Mouse (Mus musculus): Measurements from ENCODE around the gene Zfp93.

Zfp93 gene

DNA sequence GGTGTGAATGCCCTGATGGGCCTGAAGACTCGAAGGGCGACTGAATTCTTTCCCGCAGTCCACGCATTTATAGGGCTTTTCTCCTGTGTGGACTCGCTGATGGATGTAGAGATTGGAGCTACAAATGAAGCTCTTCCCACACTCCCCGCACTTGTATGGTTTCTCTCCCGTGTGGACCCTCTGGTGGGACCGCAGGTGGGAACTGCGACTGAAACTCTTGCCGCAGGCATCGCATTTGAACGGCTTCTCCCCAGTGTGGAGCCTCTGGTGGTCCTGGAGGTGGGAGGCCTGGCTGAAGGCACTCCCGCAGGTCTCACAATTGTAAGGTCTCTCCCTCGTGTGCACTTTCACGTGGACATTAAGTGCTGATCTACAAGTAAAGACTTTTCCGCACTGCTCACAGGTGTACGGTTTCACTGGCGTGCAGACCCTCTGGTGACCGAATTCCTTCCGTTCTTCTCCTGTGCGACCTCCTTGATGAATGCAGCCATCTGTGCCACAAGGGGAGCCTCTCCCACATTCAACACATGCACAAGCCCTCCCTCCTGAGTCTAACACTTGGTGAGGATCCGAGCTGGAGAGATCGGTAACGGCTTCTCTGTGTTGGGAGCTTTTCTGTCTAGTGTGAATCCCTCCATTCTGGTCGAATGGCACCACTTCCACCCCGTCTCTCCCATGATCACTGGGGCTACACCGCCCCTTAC, 21.3 kb downstream of the Zfp93 start:
- no peak for DNase-seq (ENCODE audit: low spot score)

DNA sequence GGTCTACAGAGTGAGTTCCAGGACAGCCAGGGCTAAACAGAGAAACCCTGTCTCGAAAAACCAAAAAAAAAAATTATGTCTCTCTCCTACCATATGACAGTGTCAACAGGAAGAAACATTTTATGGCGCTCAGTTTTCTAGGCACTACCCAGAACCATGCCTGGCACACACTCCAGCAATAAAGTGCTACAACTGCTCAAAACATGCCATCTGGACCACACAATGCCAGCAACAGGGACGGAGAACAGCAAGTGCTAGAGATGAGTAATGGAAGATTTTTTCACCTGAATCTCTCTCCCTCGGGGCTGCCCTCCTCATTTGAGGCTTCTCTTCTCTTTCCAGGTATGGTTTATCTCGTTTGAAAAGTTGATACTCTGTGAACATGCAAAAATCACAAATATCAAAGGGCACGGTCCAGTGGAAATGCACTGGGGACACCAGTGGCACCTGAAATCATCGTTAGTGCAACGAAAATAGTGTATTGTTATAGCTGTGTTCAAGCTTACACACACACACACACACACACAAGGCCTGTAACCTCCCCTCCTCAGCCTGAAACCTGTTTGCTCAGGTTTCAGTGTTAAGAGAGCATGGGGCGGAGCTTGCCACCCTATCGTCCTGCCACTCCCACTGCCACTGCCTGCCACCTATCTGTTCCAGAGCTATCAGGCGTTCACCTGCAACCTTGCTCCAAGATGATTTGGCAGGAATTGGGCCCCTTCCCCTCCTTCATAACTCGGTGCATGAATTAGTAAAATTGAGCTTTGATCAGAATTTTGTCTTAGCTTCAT, 23.0 kb downstream of the Zfp93 start:
- no peak for DNase-seq (ENCODE audit: low spot score)

DNA sequence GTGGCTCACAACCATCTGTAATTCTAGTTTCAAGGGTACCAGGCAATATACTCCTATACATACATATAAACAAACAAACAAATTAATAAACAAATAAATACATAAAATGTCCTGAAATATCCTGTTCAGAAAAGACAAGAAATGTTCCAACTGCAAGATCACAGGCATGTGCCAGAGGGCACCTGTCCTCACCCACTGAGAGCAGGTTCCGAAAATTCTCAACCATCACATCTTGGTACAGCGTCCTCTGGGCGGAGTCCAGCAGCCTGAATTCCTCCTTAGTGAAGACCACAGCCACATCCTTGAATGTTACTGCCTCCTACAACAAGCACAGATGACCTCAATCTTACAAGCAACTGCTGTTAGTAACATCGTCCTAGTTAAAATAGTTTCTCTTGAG, 24.5 kb downstream of the Zfp93 start:
- DNase-seq (ENCODE audit: low spot score), result no peak

DNA sequence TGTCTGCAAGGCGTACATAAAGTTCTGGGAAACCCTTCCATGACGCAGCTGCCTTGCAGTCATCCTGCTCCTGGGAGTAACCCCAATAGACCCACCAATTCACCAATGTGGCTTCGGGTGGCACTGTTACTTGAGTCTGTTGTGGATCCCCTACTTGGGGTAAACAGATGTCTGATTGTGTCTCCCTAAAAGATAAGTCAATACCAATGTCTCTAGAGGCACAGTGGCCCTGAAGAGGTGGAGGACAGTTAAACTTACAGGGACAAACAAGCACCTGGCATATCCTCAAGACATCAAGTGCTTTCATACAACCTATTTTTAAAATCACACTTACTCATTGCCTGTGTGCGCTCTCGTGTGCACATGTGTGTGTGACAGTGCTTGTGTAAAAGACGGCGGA, 25.2 kb downstream of the Zfp93 start:
- DNase-seq (ENCODE audit: low spot score), result no peak

DNA sequence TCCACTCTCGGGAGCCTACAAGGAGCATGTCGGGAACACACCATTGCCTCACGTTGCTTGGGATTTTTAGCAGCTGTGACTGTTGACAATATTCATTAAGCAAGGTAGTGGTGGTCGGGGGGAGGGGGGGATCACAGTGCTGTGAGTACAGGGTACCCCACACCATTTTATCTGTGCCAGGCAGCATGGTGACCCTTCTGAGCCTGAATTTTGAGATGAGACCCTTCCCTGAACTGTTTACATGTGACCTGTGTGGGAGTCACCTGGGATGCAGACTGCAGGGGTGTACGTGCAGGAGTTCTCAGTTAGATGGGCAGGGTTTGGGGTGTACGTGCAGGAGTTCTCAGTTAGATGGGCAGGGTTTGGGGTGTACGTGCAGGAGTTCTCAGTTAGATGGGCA, 26.2 kb downstream of the Zfp93 start:
- no peak for DNase-seq (ENCODE audit: low spot score)

DNA sequence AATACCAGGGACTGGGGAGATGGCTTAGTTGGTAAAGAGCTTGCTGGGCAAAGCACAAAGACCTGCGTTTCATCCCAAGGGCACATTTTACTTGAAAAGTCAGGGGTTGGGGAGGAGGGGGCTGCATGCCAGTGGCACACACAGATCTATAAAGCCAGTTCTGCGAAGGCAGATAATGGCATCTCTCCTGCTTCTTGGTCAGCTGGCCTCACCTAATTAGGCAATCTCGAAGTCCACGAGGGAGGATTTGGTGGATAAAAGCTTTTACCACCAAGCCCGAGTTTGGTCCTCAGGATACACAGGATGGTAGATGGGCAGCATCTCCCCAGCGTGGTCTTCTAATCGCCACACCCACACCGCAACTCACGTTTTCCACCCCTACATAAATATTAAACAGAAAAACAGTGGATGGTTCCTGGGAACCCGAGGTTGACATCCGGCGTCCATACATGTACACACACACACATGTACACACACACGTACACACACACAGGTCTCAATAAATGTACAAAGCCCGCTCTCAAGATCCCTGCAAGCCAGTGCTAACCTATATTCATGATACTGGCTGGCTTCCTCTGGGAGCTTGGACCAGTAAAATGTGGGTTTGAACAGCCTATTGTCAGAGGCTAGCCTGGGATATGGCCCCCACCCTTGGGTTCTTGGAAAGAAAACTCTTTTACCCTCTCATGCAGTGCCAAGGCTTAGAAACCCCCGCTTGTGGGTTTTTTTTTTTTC, 27.3 kb downstream of the Zfp93 start:
- no peak for DNase-seq (ENCODE audit: low spot score)

DNA sequence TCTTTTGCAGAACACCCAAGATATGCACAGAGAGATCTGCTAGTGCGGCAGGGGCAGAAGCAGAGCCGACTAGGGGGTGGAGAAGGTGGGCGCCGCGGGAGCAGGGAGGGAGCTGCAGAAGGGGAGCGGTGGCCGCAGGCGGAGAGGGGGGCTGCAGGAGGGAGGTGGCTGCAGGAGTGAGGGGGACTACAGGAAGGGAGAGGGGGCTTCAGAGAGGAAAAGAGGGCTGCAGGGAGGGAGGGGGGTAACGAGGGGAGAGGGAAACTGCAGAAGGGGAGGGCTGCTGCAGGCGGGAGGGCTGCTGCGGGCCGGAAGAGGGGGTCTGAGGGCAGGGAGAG, 28.4 kb downstream of the Zfp93 start:
- DNase-seq (ENCODE audit: low spot score), result no peak

DNA sequence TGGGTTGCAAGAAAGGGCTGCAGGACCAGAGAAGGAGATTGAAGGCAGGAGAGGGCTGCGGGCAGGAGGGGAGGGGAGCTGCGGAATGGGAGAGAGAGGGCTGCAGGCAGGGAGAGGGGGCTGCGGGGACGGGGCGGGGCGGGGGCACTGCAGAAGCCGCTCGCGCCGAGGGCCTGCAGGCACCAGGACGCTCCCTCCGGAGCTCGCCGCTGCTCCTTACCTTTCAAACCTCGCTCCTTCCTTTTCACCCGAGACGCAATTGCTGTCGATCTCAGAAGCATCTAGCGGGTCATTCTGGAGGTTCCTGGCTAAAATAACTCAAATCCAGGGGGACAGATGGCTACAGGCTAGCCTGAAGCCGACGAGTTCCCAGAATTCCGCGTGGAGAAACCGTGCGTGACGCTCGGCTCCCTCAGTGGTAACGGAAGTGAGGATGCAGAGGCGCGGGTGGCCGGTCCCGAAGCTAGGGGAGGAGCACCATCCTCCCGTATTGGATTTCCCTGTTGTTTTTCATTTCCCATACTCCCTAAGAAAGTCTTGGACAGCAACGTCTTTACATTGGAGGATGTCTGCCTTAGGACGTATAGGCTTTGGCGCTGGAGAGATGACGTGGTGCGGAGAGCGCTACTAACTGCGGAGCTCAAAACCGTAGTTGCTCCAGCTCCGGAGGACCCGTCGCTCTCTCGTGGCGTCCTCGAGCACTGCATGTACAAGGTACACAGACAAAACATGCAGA, 28.9 kb downstream of the Zfp93 start:
- DNase-seq (ENCODE audit: low spot score), result peak; percentile 95

DNA sequence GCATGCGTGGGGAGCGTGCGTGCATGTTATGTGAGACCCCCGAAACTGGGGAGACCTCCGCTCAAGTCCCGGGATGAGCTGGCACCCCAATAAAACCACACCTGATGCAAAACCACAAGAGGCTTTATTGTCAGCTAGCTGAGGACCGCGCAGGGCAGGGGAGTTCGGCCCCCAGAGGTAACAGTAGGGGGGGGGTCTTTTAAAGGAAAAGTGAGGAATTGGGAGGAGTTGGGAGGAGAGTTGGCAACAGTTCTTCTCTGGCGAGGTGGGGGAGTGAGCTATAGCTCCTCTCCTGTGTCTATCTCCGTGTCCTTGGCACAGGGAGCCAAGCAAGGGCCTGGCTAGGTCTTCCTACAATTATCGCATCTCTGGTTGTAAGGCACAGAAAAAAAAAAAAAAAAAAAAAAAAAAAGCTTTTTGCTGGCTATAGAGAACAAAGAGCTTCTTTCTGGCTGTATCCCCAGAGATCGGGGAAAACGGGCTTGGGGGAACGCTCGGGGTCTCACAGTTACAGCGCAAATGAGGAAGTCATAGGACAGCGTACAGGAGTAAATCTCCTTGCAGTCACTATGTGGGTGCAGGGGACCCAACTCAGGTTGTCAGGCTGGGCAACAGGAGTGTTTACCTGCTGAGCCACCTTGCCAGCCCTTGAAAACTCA, 29.7 kb downstream of the Zfp93 start:
- DNase-seq (ENCODE audit: low spot score), result peak; percentile 36

DNA sequence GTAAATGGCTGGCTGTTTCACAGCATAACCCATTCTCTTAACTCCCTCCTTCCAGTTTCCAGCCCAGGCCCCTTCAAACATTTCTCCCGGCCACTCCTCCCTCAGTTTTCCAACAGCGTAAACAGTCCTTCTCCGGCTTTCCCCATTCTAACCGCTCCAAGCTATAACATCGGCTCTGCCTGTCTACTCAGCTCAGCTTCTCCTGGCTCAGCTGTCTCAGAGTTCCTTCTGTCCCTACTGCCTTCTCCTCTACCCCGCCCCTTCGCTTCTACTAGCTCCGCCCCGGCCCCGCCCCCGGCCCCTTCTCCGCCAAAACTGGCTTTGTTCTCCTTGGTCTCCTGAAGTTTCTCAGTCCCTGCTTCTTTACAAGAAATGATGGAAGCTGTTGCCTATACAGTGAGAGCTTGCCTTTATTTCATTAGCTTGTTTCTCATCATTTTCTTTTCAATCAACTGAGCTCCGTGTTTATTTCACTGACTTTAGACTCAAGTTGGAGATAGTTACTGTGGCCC, 30.6 kb downstream of the Zfp93 start, which contains the start of gene Zfp61:
Gene Zfp61, minus strand, starts transcription at position 462 of the 512 bp plus-strand sequence.
- peak; percentile 89 for DNase-seq (ENCODE audit: low spot score)

DNA sequence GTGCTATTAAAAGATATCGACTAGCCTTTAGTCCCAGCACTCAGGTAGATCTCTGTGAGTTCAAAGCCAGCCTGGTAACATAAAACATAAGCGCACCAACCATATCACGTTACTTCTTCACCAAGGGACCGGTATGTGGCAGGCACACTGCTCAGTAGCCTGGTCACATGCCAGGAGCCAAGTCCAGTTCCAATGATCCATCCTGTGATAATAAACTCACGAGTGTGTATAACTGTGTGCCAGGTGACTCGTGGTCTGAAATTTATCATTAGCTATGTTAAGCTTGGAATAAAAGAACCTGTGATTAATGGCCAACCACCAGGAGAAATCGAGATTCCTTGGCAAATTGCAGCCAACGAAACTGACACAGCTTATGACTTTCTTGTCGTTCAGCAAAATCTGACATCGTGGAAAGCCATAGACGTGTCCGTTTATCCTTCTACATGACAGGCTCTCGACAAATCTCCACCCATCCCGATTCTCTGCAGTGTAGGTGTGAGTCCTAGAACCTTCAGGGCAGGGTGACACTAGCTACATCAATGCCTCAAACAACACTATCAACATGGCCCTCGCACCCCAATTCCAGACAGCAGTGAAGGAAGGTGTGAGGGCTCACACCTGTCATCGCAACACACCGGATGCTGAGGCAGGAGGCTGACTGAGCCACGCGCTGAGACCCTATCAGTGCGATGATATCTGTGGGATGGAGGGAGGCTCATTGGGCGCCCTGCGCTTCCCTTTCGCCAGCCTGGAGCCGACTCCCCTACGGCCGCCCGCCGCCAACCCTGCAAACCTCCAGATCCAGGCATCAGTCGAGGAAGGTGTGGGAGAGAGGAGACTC, 45.7 kb downstream of the Zfp93 start:
- DNase-seq (ENCODE audit: low spot score), result no peak

DNA sequence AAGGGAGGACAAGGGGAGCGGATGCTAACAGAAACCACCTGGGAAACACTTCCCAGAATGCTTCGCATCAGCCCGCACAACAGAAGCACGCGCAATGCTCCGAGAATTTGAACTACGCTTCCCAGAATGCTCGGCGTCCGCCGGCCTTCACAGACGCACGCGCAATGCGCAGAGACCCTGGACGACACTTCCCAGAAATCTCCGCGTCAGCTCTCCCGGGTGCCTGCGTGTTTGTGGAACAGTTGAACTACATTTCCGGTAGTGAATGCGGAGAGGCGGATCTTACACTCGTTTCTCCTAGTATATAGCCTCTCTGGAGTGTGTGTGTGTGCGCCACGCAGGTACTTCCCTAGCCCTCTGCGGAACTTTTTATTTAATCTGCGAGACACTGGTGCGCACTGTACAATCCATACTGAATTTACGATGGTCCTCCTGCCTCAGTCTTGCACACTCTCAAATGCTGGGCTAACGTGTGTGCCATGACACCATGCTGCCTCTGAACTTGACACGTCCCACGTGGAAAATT, 46.4 kb downstream of the Zfp93 start, which contains the start of gene Zfp94:
Gene Zfp94, minus strand, starts transcription at position 100 of the 526 bp plus-strand sequence.
- peak; percentile 98 for DNase-seq (ENCODE audit: low spot score)

DNA sequence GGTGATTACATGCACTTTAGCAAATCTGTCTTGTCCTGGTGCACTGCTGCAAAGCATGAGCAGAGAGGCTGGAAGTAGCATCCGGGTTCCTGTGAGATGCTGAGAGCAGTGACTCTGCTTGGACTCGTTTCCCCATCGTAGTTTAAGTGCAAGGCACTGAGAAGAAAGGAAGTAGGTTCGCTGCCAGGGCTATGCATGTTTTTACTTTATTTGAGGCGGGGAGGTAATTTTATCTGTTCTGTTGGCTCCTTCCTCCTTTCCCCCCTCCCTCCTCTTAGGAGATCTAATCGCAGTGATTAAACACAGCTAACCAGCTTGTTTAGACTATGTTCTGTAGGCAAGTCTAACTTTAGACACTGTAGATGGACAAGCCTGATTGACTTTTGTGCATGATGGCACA, 48.7 kb downstream of the Zfp93 start:
- DNase-seq (ENCODE audit: low spot score), result no peak

DNA sequence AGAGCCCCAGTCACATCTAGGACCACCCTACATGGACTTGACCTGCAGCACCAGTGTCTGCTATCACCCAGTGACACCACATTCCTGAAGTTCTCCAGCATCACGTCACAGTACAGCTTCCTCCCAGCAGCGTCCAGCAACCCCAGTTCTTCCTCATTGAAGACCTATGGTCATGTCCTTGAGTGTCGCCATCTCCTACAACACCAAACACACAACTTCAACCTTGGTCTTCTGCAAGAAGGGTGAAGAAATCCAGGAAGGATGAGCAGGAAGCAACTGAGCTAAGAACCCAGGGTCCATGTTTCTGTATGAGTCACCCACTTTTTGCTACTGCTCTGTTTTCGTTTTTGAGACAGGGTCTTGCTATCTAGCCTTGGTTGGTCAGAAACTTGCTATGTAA, 52.4 kb downstream of the Zfp93 start:
- DNase-seq (ENCODE audit: low spot score), result no peak

DNA sequence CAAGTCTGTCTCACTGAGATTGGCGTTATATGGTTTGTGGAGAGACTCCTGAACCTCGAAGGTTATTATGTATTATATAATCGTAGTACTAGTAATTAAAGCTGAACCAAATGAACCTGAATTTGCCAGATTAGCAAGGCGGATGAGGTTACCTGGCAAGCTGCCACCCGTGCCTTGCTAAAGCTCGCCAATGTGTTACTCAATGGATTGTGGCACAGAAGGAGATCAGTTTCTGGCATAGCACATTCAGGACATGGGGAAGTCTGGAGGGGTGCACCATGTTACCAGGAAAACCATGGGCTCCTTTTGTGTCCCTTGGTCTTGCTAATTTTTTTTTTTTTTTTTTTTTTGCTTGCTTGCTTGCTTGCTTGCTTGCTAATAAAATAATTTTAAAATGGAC, 55.0 kb downstream of the Zfp93 start:
- DNase-seq (ENCODE audit: low spot score), result no peak

DNA sequence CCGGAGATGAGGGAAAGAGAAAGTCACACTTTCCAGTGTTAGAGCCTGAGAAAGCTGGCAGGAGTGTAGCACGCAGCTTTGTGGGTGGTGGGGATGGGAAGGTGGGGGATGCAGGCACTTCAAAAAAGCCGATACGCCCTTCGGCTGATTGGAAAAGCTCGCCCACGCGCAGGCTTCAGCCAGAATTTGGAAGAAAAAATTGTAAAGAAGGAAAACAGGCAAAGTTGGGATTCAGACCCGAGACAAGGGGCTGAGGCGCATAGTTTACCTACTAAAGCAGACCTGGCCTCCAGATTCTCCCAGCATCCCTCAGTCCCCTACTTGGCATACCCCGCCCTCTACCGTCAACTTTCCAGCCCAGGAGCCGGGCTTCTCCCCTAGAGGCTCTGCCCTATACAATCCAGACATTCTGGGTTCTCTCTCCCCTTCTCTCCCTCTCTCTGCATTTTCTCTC, 55.5 kb downstream of the Zfp93 start:
- peak; percentile 69 for DNase-seq (ENCODE audit: low spot score)

DNA sequence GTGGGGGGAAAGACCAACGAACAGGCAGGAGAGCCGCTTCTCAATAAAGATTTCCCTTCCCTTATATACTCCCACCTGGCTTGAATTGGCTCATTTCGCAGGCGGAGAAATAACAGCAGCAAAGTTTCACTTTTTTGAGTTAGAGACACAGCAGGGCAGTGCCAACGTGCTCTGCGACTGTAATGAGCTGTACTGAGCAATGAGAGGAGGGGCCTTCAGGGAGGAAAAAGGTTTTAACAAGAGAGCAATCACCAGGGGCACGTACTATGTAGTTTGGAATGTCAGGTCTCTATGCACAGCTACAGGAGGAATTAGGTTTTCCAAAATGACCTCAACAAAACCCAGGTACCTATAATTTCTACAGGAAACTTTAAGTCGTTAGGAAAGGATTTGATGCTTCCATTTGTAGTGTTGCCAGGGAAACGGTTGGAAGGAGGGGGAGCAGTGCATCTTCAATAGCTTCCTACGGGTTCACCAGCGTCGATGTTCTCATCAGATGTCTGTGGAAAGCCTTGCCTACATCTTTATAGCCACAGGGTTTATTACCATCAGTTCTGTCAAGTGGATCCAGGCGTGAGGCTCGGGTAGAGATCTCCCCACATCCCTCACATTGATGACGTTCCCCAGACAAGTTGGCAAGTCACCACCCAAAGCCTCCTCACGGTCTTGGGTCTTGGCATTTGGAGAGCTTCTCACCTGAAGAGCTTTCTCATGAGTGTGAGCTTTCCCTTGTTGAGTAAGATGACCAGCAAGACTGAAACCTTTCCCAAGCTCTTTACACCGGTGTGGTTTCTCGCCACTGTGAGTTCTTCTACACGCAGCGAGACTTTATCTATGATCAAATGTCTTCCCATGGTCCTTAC, 56.3 kb downstream of the Zfp93 start:
- no peak for DNase-seq (ENCODE audit: low spot score)
